Mouse (Mus musculus) midbrain, embryonic 14.5 days (tissue): ENCODE measurements at regions not wholly inside any gene's neighbourhood (a gene's known extent, or its start where the extent isn't known, plus 50 kb on each side); places are given as distances from the start of the nearest gene placed in this dataset.

Experiments used
- ATAC-seq: fragments of 200-750 bp; cut with Nextera tagmentation; 2 replicates; pipeline ENCODE4 v1.8.0; 2017; ENCODE audit warnings: moderate number of reproducible peaks, moderate library complexity; ENCODE audit not compliant: low FRiP score, low TSS enrichment
- DNase-seq: peaks from one replicate; pipeline ENCODE4 v3.0.0-alpha.2; 2015
- H3K27ac ChIP-seq: fragments of 300-500 bp; sonication (generic); replicated peaks from 2 replicates; pipeline ENCODE4 v1.5.1; 2014; ENCODE audit warnings: mild to moderate bottlenecking, low read depth, low read length, moderate library complexity
- H3K27me3 ChIP-seq: fragments of 300-500 bp; sonication (generic); 2 replicates; pipeline ENCODE4 v1.6.1; 2014; ENCODE audit warnings: low read length, control low read depth, mixed read lengths; ENCODE audit not compliant: control insufficient read depth, insufficient read depth
- H3K36me3 ChIP-seq: fragments of 300-500 bp; sonication (generic); 2 replicates; pipeline ENCODE4 v1.6.1; 2014; ENCODE audit warnings: low read length, control low read depth; ENCODE audit not compliant: control insufficient read depth, insufficient read depth
- H3K4me1 ChIP-seq: fragments of 300-500 bp; sonication (generic); 2 replicates; pipeline ENCODE4 v1.6.1; 2014; ENCODE audit warnings: mild to moderate bottlenecking, antibody characterized with exemption, low read length, control low read depth; ENCODE audit not compliant: control insufficient read depth, insufficient read depth
- H3K4me2 ChIP-seq: fragments of 300-500 bp; sonication (generic); 2 replicates; pipeline ENCODE4 v1.6.1; 2014; ENCODE audit warnings: mild to moderate bottlenecking, low read length, moderate library complexity
- H3K4me3 ChIP-seq: fragments of 300-500 bp; sonication (generic); replicated peaks from 2 replicates; pipeline ENCODE4 v1.5.1; 2014; ENCODE audit warnings: low read depth, low read length
- H3K9ac ChIP-seq: fragments of 300-500 bp; sonication (generic); replicated peaks from 2 replicates; pipeline ENCODE4 v1.6.1; 2014; ENCODE audit warnings: mild to moderate bottlenecking, low read length, moderate library complexity
- H3K9me3 ChIP-seq: fragments of 300-500 bp; sonication (generic); 2 replicates; pipeline ENCODE4 v1.6.1; 2016; ENCODE audit warnings: low read length, control low read depth, mixed read lengths; ENCODE audit not compliant: control insufficient read depth
- whole genome bisulfite sequencing: fragments of 180-500 bp; shearing (Covaris S2); extraction: QIAGEN DNeasy Blood & Tissue Kit; methylation state at CpG from one replicate; pipeline ENCODE4 v1.1.7; 2014; 5-methylcytosine and 5-hydroxymethylcytosine counted together

DNA sequence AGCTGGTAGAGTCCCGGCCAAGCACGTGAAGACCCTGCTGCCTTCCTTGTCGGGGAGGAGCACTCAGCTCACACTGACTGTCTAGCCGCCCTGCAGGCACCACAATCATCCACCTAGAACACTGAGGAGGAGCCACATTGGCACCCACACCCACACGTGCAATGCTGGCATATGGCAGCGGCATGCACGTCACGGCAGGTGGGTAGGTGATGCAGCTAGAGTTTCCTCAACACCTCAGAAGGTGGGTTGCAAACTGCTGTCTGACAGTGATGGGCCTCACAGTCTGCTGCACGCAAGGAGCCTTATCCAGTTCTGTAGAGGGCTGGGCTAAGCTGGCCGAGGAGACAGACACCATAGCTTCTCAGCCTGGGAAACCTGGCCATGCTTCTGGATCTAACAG lies 51.2 kb upstream of the Nectin1 start:
- no peaks in the 10 kb centered on the region for H3K27me3 ChIP-seq
- H3K4me1 ChIP-seq: no peaks in the 10 kb centered on the region
- ATAC-seq: no peak
- no peak overlapping the region for H3K4me2 ChIP-seq
- no peak overlapping the region for H3K9ac ChIP-seq
- H3K36me3 ChIP-seq: no peaks in the 10 kb centered on the region
- 89% methylated on average over 10 of the region's 10 CpGs for WGBS
- H3K9me3 ChIP-seq: no peaks in the 10 kb centered on the region
- H3K4me3 ChIP-seq: no peak overlapping the region
- no peak for DNase-seq
- H3K27ac ChIP-seq: no peak overlapping the region
